Mouse (Mus musculus): ENCODE data around the gene R3hdm4. TPM values are rescaled to one million over a fixed set of nuclear protein-coding genes. Genes with fewer than 3 reads are reported as not detected.
"Not testable (repeated sequence)": the region's sequence is repeated elsewhere in the genome, so short reads cannot be mapped to it uniquely, and the experiment has no call there.

Gene R3hdm4
- 173 and 184 TPM in 2 replicates for polyA plus RNA-seq (2016; fragmentation: Nextera tagmentation; extraction: Ambion mirVana)

DNA sequence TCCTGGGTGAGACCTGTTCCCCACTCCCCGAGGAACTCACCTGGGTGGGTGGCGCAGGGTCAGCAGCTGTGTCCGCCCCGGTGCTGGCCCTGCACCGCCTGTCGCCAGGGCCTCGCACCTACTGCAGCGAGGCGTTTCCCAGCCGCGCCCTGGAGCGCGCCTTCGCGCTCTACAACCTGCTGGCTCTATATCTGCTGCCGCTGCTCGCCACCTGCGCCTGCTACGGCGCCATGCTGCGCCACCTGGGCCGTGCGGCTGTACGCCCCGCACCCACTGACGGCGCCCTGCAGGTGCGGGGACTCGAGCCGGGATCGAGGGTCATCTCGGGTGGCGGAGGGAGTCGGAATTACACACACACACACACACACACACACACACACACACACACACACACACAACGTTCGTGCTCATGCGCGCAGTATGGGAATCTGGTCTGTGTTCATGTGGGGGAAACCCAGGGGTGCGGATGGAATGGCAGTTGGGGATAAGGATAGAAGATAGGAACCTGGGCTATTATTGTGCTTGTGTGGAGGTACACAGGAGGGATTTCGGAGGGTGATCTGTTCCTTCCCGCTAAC is at the start of gene R3hdm4:
R3hdm4 (minus strand) TSS at position 251 of the 578 bp plus-strand sequence.
- H3K4me1 ChIP-seq = peaks cover 49% of the 10 kb centered on the region
- no peak for ATAC-seq (ENCODE audit: low FRiP score)
- H3K27me3 ChIP-seq = peaks cover 72% of the 10 kb centered on the region

DNA sequence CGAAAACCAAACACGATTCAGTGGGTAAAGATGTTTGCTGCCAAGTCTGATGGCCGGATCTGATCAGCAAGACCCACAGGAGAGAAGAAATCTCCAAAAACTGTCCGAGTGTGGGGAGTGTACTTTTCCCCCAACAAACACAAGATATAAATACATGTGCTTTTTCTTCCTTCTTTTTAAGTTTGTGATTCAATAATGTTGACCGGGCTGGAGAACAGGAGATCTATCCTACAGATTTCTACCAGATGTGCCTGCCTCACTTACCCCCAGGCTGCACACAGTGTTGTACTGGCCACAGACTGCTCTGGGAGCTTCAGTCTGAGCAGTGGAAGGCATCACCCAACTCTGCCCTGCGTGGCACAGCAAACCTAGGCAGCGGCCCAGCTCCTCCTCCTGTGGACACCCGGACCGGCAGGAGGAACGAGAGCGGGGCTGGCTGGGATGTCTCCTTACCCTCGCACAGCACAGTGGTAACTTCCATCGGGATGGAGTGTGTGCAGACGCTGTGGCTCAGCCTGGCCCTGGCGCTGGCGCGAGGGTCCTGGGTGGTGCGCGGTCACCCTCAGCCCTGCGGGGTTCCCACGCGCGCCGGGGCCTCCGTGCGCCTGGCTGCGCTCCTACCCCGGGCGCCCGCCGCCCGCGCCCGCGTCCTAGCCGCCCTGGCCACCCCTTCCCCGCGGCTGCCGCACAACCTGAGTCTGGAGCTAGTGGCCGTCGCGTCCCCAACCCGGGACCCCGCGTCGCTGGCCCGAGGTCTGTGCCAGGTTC is 49.6 kb upstream of the R3hdm4 start, which contains the start of gene Grin3b:
Grin3b (plus strand) TSS at position 301 of the 768 bp plus-strand sequence.
- peaks cover 52% of the 10 kb centered on the region for H3K27me3 ChIP-seq
- WGBS = 9% methylated on average over 44 of the region's 47 CpGs
- no peak for ATAC-seq (ENCODE audit: low FRiP score)

More for the DNA sequence above, at the start of gene R3hdm4:
- H3K36me3 ChIP-seq = no peaks in the 10 kb centered on the region
- peak within 1 kb of the TSS; percentile 28 for H3K4me3 ChIP-seq
- no peak within 1 kb of the TSS for H3K27ac ChIP-seq
- H3K9me3 ChIP-seq (replicated peaks) = no peaks in the 10 kb centered on the region; the same call in 1 of the 2 replicates
- 6% methylated on average over 40 of the region's 41 CpGs for WGBS
- H3K4me2 ChIP-seq (replicated peaks) = peak within 1 kb of the TSS; percentile 46
- peak within 1 kb of the TSS; percentile 56 for H3K9ac ChIP-seq

DNA sequence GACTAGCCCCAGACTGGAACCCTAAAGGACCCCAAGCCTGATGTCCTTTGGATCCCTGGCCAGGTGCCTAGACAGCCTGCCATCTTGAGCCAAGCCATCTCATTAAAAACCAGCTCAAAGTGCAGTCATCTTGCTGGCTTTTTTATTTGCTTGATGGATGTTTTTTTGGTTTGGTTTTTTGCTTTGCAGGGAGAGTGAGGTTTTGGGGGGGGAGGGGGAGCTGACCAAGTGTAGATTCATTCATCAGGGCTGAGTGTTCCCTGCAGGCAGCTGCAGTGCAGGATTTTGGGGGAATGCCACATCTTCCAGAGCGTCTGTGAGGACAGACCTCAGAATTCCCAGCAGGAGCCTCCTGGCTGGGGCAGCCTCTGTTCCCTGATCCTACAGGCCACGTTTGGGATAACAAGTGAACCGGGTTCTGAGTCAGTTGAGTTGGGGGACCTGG is 48.1 kb upstream of the R3hdm4 start:
- 10% methylated on average over 3 of the region's 3 CpGs for WGBS
- H3K36me3 ChIP-seq = peaks cover 46% of the 10 kb centered on the region
- H3K27ac ChIP-seq = no peak overlapping the region
- H3K9ac ChIP-seq = no peak overlapping the region
- H3K27me3 ChIP-seq = peaks cover 50% of the 10 kb centered on the region
- no peak overlapping the region for H3K4me2 ChIP-seq (replicated peaks)
- peaks cover 5% of the 10 kb centered on the region for H3K4me1 ChIP-seq
- no peak for ATAC-seq (ENCODE audit: low FRiP score)
- no peak overlapping the region for H3K4me3 ChIP-seq
- no peaks in the 10 kb centered on the region for H3K9me3 ChIP-seq (replicated peaks)

More for the DNA sequence above, 49.6 kb upstream of the R3hdm4 start, which contains the start of gene Grin3b:
- H3K27ac ChIP-seq = no peak within 1 kb of the TSS
- peaks cover 5% of the 10 kb centered on the region for H3K4me1 ChIP-seq
- peaks cover 42% of the 10 kb centered on the region for H3K36me3 ChIP-seq
- peak within 1 kb of the TSS; percentile 32 for H3K9ac ChIP-seq
- peak within 1 kb of the TSS; percentile 36 for H3K4me3 ChIP-seq
- peak within 1 kb of the TSS; percentile 62 for H3K4me2 ChIP-seq (replicated peaks)
- H3K9me3 ChIP-seq (replicated peaks) = no peaks in the 10 kb centered on the region

DNA sequence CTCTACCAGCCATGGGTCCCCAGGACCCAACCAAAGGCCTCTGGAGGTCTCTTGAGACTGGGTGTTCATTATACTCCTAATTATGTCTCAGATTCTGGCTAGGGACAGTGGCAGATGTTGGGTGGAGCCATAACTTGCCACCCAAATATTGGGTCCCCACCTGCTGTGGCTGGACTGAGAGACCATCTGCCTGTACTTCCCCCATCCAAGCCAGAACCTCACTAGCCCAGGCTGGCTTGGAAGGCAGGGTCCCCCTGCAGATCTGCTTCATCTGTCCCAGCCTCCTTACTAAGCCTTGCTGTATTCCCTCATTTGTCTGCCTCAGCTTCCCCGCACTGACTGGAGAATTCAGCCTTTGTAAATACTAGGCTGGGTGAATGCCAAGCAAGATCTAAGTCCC is 47.2 kb upstream of the R3hdm4 start:
- H3K4me2 ChIP-seq (replicated peaks) = no peak overlapping the region
- peaks cover 5% of the 10 kb centered on the region for H3K4me1 ChIP-seq
- no peak overlapping the region for H3K27ac ChIP-seq
- H3K9ac ChIP-seq = no peak overlapping the region
- peaks cover 53% of the 10 kb centered on the region for H3K36me3 ChIP-seq
- no peaks in the 10 kb centered on the region for H3K9me3 ChIP-seq (replicated peaks)
- ATAC-seq (ENCODE audit: low FRiP score) = no peak
- 95% methylated on average over 1 of the region's 1 CpGs for WGBS
- no peak overlapping the region for H3K4me3 ChIP-seq
- peaks cover 47% of the 10 kb centered on the region for H3K27me3 ChIP-seq

DNA sequence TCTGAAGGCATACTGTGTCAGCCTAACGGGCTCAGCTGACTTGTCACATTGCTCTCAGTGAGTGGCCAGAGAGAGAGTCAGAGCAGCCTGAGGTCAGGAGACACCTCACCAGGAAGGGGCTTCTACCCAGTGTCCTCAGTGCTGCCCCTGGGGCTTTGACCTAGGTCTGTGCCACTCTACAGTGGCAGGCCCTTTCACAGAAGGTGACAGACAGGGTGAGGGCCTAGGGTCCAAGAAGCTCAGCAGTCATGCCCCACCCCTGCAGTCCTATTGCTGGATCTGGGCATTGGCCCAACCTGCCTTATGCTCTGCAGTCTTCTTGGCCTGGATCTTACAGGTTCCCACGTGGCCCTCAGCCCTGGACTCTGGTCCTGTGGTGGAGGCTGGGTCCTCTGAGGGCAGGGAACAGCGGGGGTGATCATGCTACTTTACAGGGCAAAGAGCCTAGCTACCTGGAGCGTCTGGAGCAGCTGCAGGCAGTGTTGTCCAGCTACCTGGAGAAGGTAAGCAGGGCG is 45.9 kb upstream of the R3hdm4 start:
- WGBS = 93% methylated on average over 5 of the region's 5 CpGs
- H3K36me3 ChIP-seq = peaks cover 64% of the 10 kb centered on the region
- no peak overlapping the region for H3K4me3 ChIP-seq
- H3K9me3 ChIP-seq (replicated peaks) = no peaks in the 10 kb centered on the region
- H3K27ac ChIP-seq = no peak overlapping the region
- ATAC-seq (ENCODE audit: low FRiP score) = no peak
- H3K4me2 ChIP-seq (replicated peaks) = no peak overlapping the region
- H3K4me1 ChIP-seq = peaks cover 5% of the 10 kb centered on the region
- peaks cover 36% of the 10 kb centered on the region for H3K27me3 ChIP-seq
- H3K9ac ChIP-seq = no peak overlapping the region

DNA sequence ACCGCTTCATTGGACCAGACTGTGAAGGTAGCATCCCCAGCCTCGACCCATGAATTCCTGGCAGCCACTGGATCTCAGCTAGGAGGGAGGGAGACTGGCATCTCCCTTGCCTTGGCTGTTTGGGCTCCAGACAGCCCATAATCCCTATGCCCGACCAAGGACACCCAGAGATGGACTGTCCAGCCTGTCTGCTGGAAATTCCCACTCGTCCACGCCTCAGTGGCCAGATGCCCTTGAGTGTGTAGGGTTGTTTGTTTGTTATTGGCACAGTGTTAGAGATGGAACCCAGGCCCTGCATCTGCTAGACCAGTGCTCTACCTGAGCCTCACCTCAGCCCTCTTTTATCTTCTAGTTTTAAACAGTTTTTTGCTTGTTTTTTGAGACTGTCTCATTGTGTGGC is 44.3 kb upstream of the R3hdm4 start:
- Histone ChIP-seq H3K4me2 (replicated peaks) (no peak overlapping the region), H3K36me3 (peaks cover 67% of the 10 kb centered on the region), H3K4me3 (no peak overlapping the region), H3K27ac (no peak overlapping the region), H3K9ac (no peak overlapping the region), H3K4me1 (peaks cover 9% of the 10 kb centered on the region), H3K27me3 (peaks cover 20% of the 10 kb centered on the region), H3K9me3 (replicated peaks) (no peaks in the 10 kb centered on the region)
- 92% methylated on average over 5 of the region's 5 CpGs for WGBS
- no peak for ATAC-seq (ENCODE audit: low FRiP score)

DNA sequence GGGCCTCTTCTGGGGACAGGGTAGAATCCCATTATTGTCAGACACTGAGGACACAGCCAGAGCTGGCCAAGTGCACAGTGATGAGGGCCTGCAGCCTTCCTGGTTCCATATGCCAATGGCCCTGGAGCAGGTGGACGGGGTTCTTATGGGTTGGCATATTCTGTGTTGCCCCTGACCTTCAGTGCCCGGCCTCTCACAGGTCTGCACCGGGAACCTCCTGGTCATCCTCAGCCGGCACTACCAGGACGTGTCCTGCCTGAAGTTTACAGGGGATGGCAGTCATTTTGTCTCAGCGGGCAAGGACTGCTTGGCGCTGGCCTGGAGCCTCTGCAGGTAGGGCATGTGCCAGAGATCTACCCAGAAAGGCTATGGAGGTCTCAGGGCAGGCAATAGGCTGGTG is 43.7 kb upstream of the R3hdm4 start:
- Histone ChIP-seq H3K9me3 (replicated peaks) (no peaks in the 10 kb centered on the region), H3K4me2 (replicated peaks) (no peak overlapping the region), H3K27me3 (peaks cover 14% of the 10 kb centered on the region), H3K4me3 (no peak overlapping the region; the same call in 1 of the 2 replicates), H3K9ac (no peak overlapping the region), H3K27ac (no peak overlapping the region), H3K36me3 (peaks cover 67% of the 10 kb centered on the region), H3K4me1 (peaks cover 9% of the 10 kb centered on the region)
- 94% methylated on average over 7 of the region's 7 CpGs for WGBS
- ATAC-seq (ENCODE audit: low FRiP score) = no peak

DNA sequence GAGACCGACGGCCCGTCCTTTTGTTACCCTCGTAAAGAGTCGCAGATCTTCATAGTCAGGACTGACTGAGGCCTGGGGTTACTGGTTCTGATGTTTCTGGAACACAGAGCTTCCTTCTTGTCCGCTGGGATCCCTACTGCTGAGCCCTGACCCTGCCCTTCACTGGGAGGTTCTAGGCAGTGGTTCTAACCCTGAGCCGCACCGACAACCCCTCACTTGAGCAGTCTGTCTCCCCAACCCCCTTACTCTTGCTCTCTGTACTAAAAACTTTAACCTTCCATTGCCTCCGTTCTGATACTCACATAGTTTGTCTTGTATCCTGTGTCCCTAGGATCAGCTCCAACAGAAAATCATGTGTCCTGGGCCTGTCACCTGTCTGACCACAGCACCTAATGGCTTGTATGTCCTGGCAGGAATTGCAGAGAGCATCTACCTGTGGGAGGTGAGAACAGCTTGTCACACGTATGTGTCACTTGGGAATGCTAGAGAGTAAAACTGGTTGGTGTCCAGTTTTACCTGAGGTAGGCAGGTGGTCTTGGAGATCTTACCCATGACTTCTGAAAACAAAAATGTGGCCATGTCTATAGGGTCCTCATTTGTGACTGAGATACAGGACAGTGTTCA is 39.8 kb upstream of the R3hdm4 start:
- H3K9me3 ChIP-seq (replicated peaks) = no peaks in the 10 kb centered on the region
- H3K27me3 ChIP-seq = 0 out of 2 replicates have a peak, but pooled peaks cover 7% of the 10 kb centered on the region
- peaks cover 40% of the 10 kb centered on the region for H3K36me3 ChIP-seq
- peak overlapping the region; percentile 83 for H3K9ac ChIP-seq
- peak overlapping the region; percentile 68 for H3K4me2 ChIP-seq (replicated peaks)
- no peak for ATAC-seq (ENCODE audit: low FRiP score)
- no peak overlapping the region for H3K27ac ChIP-seq
- H3K4me3 ChIP-seq = peak overlapping the region; percentile 93
- WGBS = 16% methylated on average over 10 of the region's 10 CpGs
- H3K4me1 ChIP-seq = peaks cover 13% of the 10 kb centered on the region

DNA sequence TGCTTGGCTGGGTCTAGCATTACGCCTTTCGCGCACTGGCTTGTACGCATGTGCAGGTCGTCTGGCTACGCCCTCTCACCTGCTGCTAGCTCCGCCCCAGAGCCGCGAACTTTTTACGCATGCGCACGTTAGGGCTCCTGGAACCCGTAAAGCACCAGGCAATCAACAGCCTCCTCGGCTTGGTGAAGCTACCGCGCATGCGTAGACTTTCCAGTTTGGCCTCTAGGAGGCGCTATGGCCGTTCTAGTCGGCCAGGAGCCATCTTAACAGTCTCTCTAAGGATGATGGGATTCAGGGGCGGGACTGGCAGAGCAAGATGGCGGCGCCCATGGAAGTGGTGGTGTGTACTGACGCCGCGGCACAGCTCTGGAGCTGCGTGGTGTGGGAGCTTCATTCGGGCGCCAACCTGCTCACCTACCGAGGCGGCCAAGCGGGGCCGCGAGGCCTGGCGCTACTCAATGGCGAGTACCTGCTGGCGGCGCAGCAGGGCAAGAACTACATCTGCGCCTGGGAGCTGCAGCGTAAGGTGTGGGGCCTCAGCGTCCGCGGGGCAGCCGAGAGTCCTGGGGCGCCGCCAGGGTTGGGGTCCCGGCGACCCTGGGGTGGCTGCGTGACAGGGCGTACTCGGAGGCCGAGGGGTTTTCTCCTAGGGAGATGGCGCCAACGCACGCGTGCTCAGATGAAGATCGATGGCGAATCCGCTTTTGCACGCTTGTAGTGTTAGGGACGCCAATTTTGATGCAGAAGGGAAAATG is 39.0 kb upstream of the R3hdm4 start, which contains the start of gene Wdr18:
Wdr18 (plus strand) TSS at position 306 of the 755 bp plus-strand sequence.
- peaks cover 33% of the 10 kb centered on the region for H3K36me3 ChIP-seq
- H3K4me2 ChIP-seq (replicated peaks) = peak within 1 kb of the TSS; percentile 68
- peak; percentile 96 for ATAC-seq (ENCODE audit: low FRiP score)
- no peaks in the 10 kb centered on the region for H3K9me3 ChIP-seq (replicated peaks)
- under 1% methylated on average over 61 of the region's 61 CpGs for WGBS
- peak within 1 kb of the TSS; percentile 93 for H3K4me3 ChIP-seq
- H3K4me1 ChIP-seq = peaks cover 13% of the 10 kb centered on the region
- peak within 1 kb of the TSS; percentile 83 for H3K9ac ChIP-seq
- peaks cover 13% of the 10 kb centered on the region; the same call in 1 of the 2 replicates for H3K27me3 ChIP-seq
- peak within 1 kb of the TSS; percentile 72; the same call in 1 of the 2 replicates for H3K27ac ChIP-seq

DNA sequence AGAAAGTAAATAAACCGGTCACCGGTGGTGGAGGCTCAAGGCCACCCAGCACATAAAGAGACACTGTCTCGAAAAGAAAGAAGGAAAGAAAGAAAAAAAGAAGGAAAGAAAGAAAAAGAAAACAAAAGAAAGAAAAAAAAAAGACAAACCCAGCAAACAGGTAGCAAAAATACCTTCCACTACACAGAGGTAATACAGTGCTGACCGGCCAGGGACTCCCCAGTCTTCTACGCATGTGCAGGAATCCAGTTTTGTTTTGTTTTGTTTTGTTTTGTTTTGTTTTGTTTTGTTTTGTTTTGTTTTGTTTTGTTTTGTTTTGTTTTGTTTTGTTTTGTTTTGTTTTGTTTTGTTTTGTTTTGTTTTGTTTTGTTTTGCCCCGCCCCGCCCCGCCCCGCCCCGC is 38.4 kb upstream of the R3hdm4 start:
- peak overlapping the region; percentile 93; the same call in 1 of the 2 replicates for H3K4me3 ChIP-seq
- H3K4me2 ChIP-seq (replicated peaks) = peak overlapping the region; percentile 68
- H3K4me1 ChIP-seq = peaks cover 13% of the 10 kb centered on the region
- H3K36me3 ChIP-seq = peaks cover 26% of the 10 kb centered on the region
- not testable (repeated sequence) for ATAC-seq (ENCODE audit: low FRiP score); H3K9ac ChIP-seq; H3K9me3 ChIP-seq (replicated peaks); H3K27ac ChIP-seq
- H3K27me3 ChIP-seq = peaks cover 13% of the 10 kb centered on the region; the same call in 1 of the 2 replicates
- 55% methylated on average over 6 of the region's 10 CpGs for WGBS

DNA sequence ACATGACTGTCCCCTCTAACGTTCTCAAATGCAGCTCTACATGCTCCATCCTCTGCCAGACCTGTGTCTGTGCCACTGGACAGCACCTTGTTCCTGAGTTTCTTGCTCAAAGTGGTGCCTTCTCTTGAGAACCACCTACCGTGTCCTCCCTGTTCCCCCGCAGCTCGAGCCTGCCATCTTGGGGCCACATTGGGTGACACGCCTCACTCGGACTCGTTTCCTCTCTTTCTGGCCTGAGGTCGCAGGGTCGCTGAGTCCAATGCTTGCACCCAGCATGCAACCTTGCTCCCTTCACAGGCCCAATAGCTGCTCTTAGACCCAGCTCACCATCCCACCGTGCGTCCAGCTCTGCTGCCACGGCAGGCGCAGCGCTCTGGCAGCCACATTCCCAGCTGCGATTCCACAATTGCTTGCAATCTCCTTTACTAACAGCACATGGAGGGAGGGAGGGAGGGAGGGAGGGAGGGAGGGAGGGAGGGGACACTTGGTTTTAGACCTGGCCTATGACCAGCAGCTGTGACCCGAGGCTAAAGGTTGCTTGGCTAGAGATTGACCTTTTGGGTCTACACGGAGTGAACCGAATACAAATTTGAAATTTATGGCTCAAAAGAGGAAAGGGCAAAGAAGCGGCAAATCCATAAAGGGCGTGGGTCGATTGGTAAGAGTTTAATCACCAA is 37.3 kb upstream of the R3hdm4 start:
- H3K36me3 ChIP-seq = peaks cover 17% of the 10 kb centered on the region
- H3K27me3 ChIP-seq = peaks cover 16% of the 10 kb centered on the region; the same call in 1 of the 2 replicates
- H3K27ac ChIP-seq = no peak overlapping the region
- H3K4me2 ChIP-seq (replicated peaks) = peak overlapping the region; percentile 27; the same call in 1 of the 2 replicates
- no peak for ATAC-seq (ENCODE audit: low FRiP score)
- no peak overlapping the region for H3K4me3 ChIP-seq
- peaks cover 13% of the 10 kb centered on the region for H3K4me1 ChIP-seq
- no peaks in the 10 kb centered on the region for H3K9me3 ChIP-seq (replicated peaks)
- 11% methylated on average over 21 of the region's 21 CpGs for WGBS
- H3K9ac ChIP-seq = 0 out of 2 replicates have a peak overlapping the region, but pooled peaks have one; percentile 27
